Mouse (Mus musculus) CD4-positive, CD25-positive, alpha-beta regulatory T cell, adult 2 months (primary cell): ENCODE data around the gene Tmco3.

Experiments used
- DNase-seq: peaks from one replicate; pipeline ENCODE4 v3.0.0-alpha.2; 2012; ENCODE audit warnings: low read depth, low spot score

Tmco3 gene

DNA sequence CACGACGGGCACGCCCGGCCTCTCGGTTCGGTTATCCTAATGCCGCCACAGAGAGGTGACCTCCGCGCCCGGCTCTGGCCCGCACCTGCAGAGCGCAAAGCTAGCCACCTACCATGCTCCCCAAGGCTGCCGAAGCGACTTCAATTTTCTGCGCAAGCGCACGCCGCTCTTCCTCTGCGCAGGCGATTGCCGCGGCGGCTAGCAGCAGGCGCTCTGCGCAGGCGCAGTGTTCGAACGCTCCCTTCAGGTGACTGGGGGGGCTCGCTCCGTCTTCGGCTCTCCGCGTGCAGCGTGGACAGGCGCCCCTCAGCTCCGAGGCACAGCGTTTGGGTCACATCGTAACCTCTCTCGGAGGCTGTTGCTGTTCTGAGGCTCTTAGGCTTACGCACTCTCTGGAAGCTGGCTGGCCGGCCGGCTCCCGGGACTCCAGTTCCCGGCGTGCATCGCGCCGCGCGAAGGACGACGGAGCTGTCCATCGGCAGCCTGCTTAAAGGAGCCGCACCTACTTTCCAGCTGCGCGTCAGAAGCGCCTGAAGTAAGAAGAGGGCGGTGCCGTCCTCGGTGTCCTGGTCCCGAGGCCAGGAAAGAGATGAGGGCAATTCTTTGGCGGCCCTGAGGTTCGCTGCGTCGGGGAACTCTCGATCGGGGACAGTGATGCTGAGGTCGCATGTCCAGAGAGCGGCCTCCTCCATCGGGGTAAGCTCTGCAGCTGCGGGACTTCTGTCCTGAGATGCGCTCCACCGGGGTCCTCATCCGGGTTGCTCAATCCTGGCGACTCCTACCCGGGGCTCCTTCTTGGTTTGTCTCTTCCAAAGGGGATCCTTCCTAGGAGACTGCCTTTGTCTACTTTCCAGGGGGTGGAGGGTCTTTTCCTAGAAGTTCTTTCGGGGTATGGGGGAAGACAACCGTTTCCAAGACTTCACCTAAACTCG is at the start of gene Tmco3, which contains the start of gene Dcun1d2:
TSS of gene Tmco3 (plus strand) at position 499 of the 932 bp plus-strand sequence.
TSS of gene Dcun1d2 (minus strand) at position 440 of the 932 bp plus-strand sequence.
- peak; percentile 99 for DNase-seq

DNA sequence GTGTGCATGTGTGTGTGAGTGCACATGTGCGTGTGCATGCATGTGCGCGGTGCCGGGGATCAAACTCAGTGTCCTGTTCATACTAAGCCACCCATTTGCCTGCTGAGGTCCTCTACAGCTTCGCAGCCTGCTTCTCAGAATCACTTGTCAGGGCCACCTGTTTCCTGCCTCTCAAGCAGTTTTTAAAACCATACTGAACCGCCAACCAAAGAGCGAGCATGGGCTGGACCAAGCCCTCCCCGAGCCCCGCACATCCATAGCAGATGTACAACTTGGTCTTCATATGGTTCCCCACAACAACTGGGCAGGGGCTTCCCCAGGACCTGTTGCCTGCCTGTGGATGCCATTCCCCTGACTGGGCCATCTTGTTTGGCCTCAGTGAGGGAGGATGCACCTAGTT is 47.9 kb upstream of the Tmco3 start:
- DNase-seq = no peak

DNA sequence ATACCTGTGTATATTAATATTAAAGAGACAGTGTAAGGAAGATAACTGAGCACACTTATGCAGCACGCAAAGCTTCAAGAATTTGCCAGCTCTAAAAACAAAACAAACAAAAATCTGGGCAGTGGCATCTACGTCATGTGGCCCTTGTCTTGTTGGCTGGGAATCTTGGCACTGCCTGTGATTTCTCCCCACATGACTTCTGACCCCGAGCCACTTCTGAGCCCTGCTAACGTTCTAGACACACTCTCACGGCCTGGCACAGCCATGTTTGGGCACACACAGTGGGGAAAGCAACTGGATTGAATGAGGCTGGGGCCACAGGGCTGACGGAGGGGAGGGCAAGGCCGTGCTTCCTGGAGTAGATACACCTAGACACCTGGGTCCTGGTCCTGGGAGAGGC is 47.3 kb upstream of the Tmco3 start:
- no peak for DNase-seq

DNA sequence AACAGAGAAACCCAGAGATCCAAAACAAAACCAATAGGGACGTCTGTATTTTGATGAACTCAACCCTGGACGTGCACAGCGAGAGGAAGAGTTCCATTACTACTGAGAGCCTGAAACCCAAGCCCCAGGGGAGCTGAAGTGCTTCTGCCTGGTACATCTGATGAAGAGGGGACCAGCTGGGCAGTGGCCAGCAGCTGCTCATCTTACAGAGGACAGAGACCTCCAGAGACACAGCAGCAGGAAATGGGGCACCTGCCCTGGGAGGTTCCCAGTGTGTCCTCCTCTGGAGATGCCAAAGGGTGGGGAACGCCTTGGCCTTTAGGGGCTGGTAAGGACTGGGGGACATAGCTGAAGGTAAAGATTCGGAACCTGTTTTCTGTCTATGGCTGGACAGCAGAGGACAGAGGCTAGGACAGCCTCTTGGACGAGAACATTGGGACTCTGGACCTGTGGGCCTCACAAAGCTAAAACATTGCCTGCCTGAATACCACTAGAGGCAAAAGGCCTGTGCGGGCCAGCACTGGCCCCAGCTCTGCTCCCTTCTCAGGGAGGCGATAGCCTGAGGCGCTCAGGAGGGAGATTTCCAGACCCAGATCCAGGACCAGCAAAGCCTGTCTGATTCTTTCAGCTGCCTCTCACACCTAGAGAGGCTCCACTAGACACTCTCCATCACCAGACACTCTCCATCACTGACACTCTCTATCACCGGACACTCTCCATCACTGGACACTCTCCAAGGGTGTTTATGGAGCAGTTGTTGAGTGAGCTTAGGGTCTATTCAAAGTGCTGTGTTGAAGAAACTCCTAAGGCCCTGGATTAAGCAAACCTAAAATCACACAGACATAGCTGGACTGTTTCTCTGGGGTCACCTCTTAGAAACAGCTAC is 44.8 kb upstream of the Tmco3 start:
- no peak for DNase-seq

DNA sequence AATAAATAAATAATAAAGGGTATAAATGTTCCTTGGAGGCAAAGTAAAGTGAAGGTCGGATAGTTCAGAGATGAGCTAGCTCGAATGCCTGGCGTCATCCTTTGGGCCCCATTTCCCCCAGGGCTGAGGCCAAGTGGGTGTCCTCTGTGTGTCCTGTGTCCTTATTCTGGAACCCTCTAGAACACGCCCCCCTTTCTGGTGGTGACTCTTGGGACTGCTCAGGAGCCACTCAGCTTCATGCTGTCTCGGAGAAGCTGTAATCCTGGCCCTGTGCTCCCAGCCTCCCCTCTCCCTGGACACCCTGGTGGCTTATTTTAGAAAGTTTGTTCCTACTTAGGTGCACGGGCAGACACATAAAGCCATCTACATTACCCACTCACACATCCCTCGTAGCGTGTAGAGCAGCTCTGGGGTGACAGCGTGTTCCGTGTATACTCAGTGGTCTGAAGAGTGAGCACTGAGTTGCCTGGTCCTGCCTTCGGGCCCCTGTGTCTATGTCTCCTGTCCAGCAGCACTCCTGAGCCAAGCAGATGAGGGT is 43.6 kb upstream of the Tmco3 start:
- DNase-seq = no peak

DNA sequence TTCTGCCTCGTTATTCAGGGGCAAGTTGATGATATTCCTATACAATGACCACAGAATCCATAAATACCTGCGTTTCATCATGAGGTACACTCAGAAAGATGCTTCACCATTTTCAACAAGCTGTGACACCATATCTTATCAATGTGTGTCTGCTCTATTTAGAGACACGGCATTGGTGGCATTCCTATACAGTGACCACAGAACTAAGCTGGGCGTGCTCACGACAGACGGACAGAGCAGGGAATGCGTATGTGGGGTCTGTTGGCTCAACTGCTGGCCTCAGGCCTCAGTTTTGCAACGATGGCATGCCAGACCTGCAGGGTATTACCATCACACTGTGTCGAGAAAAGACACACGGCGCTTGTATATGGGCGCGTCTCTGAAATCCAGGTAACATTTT is 35.2 kb upstream of the Tmco3 start:
- no peak for DNase-seq

DNA sequence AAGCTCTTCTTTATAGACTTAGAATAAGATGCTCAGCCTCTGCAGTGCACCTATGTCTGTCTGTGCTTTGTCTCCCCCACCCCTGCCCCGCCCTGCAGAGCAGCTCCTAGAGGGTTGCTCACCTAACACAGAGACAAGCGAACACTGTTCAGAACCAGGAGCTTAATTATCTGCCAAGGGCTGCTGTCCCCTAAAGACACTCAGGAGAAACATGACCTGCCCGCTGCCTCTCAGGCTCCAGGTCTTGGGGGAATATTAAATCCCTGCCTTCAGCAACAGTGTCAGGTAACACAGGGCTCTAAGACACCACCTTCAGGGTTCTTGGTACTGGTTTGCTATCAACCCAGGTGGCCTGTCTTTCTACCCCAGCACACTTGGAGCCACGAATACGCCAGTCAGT is 34.6 kb upstream of the Tmco3 start:
- no peak for DNase-seq

DNA sequence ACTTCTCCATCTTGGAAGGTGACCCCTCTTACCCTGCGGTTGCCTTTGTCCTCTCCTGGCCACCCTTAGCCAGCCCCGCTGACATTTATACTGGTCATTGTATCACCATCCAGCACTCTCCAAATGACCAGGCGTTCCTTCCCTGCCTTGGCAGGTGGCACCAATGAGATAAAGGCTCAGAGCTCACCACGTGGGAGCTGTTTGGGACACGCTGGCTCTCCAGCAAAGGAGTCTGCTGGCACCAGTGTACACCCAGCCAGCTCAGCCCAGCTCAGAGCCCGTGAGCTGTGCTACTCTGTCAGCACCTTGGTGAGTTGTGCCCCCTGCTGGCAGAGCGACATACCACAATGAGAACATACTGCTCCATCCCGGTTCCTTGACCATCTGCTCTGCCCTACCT is 34.0 kb upstream of the Tmco3 start, which contains the start of gene Adprhl1:
TSS of gene Adprhl1 (minus strand) at position 144 of the 400 bp plus-strand sequence.
- peak; percentile 82 for DNase-seq

DNA sequence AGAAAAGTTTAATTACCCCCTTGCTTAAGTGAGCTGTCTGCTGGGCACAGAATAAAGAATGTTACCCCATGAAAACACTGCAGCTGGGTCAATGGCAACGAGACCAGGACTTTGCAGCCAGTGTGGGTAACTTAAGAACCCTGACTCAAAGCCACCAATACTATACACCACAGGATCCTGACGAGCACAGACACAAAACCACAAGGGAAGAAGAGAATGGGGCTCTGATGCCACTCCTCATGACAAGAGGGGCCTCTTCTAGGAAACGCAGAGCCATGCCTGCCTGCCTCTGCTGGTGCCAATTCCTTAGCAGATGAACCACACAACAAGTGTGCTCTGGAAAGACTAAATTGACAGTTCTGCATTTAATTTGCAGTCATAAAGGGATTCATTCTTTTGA is 24.6 kb upstream of the Tmco3 start:
- peak; percentile 34 for DNase-seq

DNA sequence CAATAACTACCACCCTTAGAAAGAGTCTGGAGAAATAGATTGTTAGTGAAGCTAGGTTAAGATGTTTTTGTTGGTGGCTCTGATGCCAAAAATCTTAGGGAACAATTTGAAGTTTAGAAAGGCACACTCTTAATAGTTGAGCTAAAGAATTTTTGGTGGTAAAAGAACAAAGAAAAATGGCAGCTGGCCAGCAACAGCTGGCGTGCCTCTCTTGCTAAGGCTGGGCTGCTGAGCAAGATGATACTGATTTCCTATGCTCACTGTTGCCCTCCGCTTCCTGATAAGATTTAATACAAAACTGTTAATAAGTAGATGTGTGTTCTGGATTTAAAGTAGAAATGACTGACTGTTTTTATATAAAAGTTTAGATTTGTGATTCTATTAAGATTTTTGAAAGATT is 20.4 kb upstream of the Tmco3 start:
- no peak for DNase-seq

DNA sequence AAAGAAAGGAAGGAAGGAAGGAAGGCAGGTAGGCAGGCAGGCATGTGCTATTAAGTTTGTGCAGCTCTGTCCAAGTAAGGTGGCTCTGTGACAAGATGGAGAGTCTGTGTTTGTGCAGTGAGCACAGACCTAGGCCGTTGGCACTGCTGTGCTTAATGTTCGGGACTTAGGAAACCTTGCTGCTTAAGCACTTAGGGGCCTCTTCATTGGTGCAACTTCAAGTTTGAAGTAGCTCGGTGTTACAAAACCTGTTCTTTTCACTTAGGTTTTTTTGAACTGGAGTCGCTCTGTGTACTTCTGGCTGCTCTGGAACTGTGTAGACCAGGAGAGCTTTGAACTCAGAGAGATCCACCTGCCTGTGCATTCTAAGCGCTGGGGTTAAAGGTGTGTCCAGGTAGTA is 15.2 kb upstream of the Tmco3 start:
- no peak for DNase-seq

DNA sequence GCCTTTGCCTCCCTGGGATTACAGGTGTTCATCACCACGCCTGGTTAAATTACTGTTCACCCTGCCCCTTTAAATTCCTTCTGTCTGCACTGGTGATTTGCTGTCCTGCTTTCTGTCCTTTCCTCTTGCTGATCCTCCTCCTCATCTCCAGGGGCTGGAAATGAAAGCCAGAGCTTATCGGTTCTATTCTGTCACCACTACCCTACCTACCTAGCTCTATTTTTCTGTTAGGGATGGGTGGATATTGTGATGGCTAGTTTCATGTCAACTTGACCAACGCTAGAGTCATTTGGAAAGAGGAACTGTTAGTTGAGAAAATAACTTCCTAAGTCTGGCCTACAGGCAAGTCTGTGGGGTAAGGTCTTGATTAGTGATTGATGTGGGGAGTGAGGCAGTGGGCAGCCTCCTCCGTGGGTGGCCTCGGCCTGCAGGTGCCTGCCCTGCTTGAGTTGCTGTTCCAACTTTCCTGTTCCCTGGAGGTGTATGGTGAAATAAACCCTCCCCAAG is 11.0 kb upstream of the Tmco3 start:
- DNase-seq = no peak

DNA sequence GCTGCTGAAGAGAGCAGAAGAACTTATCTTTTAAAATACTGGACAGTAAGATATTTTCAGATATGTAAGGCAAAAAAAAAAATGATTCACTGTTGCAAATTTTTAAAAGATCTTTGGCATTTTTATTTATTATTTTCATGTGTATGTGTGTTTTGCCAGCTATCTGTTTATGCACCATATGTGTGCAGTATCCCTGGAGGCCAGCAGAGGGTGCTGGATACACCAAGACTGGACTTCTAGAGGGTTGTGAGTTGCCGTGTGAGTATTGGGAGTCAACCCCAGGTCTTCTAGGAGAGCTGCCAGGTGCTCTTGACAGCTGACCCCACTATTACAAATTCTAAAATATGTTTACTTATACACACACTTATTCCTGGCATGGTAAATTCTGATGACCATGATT is 4.8 kb upstream of the Tmco3 start:
- peak; percentile 21 for DNase-seq

DNA sequence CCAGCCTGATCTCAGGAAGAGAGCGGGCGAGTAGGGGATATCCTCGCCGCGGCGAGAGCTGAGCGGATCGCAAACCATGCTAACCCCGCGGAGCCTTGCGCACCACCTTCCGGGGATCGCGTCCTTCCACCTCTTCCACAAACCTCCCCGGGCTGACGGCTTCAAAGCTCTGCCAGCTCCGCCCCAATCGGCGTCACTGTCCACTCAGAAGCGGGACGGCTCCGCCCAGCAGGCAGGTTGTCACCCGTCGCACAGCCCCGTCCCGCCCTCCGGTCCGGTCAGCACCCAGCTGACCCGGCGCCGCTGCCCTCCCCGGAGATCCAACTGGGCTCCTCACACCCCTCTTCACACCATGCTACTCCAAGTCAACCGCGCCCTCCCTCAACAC is 692 bp upstream of the Tmco3 start:
- peak; percentile 87 for DNase-seq

DNA sequence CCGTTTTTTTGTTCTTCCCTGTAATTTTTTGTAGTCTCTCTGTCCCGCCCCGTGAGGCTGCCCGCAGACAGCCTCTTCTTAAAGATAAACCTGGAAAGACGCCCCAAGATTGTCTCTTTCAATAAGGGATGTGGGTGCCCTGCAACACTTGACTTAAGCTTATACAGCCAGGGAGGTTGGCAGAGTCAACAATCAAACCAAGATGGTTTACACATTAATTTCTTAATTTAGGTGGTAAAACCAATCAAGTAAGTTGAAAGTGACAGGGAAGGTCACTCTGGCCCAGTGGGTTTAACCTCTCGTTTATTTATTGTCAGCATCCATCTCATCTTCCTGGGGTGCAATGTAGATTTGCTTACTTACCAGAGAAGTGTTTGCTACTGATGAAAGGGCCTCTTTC is 656 bp downstream of the Tmco3 start:
- peak; percentile 16 for DNase-seq

DNA sequence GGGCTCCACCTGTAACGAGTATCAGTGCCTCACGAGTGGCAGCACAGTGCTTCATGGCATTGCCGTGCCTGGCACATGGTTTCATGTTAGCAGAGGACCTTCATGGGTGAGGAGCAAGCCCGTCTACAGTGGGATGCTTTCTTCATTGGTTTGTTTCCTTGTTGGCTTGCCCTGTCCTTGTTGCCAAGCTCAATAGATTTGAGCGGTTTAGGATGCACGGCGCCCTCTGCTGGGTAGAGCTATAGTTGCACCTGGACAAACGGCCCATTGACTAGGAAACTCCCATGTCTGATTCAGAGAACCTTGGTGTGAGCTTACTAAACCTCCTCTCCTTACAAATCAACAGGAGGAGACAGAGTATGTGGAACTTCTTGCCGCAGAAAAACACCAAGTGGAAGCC is 4.4 kb downstream of the Tmco3 start:
- peak; percentile 89 for DNase-seq

DNA sequence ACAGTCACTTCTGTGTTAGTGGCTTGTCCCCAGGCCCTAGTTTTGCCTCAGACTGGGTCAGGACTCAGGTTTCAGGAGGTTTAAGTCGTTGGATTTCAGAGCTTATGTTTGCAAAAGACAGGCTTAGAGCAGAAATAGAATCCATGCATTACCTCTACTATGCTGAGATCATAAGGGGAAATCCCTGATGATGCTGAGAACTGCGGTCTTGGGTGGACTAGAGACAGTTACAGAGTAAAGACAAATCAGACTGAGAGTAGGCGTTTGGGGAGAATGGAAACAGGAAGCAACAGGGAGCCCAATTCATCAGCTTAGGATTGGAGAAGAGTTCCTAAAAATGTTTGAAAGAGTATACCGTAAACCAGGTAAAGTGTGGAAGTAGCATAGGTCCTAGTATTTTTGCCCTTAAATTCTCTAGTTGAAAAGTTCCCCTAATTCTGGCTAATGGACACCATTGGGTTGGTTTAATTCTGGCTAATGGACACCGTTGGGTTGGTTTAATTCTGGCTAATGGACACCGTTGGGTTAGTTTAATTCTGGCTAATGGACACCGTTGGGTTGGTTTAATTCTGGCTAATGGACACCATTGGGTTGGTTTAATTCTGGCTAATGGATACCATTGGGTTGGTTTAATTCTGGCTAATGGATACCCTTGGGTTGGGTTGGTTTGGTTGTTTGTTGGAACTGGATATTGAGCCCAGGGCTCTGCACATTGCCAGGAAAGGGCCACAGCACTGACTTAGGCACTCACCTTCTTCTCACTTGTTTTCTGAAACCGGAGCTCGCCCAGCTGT is 5.9 kb downstream of the Tmco3 start:
- DNase-seq = peak; percentile 53

DNA sequence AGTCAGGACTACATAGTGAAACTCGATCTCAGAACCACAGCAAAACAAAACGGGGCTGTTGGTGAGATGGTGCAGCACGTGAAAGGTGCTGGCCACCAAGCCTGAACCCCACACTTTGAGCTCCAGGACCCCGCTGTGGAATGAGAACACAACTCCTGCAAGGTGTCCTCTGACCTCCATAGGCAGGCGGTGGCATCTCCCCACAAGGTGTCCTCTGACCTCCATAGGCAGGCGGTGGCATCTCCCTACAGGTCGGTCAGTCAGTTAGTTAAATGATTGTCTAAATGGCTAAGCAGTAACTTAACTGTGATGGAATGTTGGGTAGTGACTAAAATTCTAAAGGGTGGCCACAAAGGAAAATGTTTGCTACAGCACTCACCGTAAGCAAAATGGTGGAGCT is 11.6 kb downstream of the Tmco3 start:
- DNase-seq = no peak

DNA sequence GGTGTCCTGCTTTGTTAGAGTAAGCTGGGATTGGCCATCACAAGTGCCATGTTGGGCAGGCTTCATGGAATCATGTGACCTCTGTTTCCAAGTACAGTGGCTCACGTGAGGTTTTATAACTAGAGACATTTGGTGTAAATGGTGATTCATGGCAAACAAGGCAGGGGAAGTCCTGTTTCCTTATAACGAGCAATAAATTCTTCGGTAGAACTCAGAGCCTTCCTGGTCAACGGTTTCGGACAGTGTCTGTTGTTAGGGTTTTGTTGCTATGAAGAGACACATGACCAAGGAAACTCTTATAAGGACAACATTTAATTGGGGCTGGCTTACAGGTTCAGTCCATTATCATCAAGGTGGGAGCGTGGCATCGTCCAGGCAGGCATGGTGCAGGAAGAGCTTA is 13.0 kb downstream of the Tmco3 start:
- no peak for DNase-seq

DNA sequence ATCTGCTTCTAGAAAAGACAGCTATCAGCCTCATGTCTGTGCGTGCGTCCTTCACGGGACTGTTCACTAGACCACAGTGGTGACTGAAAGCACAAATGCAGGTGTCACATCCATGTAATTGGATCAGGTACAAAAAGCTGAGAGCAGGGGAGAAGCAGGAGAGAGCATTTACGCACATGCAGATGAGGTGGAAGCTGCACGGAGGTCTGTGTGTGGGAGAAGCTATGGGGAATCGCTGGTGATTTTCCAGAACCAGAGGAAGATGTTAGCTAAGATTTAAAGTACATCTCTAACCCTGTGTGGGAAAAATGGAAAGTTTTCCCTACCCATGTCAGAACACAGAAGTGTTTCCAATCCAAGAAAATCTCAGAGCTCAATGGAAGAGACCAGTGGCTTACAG is 17.5 kb downstream of the Tmco3 start:
- no peak for DNase-seq

DNA sequence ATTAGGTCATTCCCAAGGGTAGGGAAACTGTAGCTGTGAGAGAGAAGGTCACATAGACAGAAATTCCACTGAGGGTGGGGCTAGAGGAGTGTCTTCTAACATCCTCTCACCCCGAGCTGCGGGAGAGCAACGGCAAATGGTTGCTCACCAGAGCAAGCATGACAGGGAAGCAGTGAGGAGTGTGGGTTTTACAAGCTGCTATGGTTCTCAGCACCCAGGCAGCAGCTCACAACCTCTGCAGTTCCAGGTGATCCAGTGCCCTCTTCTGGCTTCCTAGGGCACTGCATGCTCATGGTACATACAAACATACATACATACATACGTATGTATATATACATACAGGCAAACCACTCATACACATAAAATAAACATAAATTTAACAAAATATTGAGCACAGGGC is 17.9 kb downstream of the Tmco3 start:
- no peak for DNase-seq
